Mouse (Mus musculus) lung, embryonic 16.5 days (tissue): ENCODE data around the gene Fto. TPM values are rescaled to one million over a fixed set of nuclear protein-coding genes. Genes with fewer than 3 reads are reported as not detected.

Experiments
- ATAC-seq: fragments of 200-750 bp; cut with Nextera tagmentation; 2 replicates; pipeline ENCODE4 v1.8.0; 2017; ENCODE audit warnings: low read depth, mild to moderate bottlenecking, moderate library complexity
- H3K27ac ChIP-seq: fragments of 300-500 bp; sonication (generic); 2 replicates; pipeline ENCODE4 v1.5.1; 2014; ENCODE audit warnings: mild to moderate bottlenecking, control low read depth, low read length
- H3K27me3 ChIP-seq: fragments of 300-500 bp; sonication (generic); 2 replicates; pipeline ENCODE4 v1.6.1; 2014; ENCODE audit warnings: low read depth, low read length, mixed read lengths; ENCODE audit not compliant: control insufficient read depth, insufficient read depth
- H3K36me3 ChIP-seq: fragments of 300-500 bp; sonication (generic); 2 replicates; pipeline ENCODE4 v1.6.1; 2014; ENCODE audit warnings: low read length; ENCODE audit not compliant: control insufficient read depth, insufficient read depth
- H3K4me1 ChIP-seq: fragments of 300-500 bp; sonication (generic); replicated peaks from 2 replicates; pipeline ENCODE4 v1.6.1; 2014; ENCODE audit warnings: low read length, mixed read lengths; ENCODE audit not compliant: control insufficient read depth, insufficient read depth
- H3K4me2 ChIP-seq: fragments of 300-500 bp; sonication (generic); 2 replicates; pipeline ENCODE4 v1.6.1; 2014; ENCODE audit warnings: low read depth, low read length, control low read depth
- H3K4me3 ChIP-seq: fragments of 300-500 bp; sonication (generic); 2 replicates; pipeline ENCODE4 v1.5.1; 2014; ENCODE audit warnings: mild to moderate bottlenecking, low read length, control low read depth
- H3K9ac ChIP-seq: fragments of 300-500 bp; sonication (generic); 2 replicates; pipeline ENCODE4 v1.6.1; 2014; ENCODE audit warnings: low read length, control low read depth
- H3K9me3 ChIP-seq: fragments of 300-500 bp; sonication (generic); 2 replicates; pipeline ENCODE4 v1.6.1; 2016; ENCODE audit warnings: low read length; ENCODE audit not compliant: control insufficient read depth
- WGBS: fragments of 180-500 bp; shearing (Covaris S2); extraction: QIAGEN DNeasy Blood & Tissue Kit; methylation state at CpG from one replicate; pipeline ENCODE4 v1.1.7; 2014; 5-methylcytosine and 5-hydroxymethylcytosine counted together
- polyA plus RNA-seq: library from polyadenylated mRNA; unstranded; fragments of >200 nt; fragmentation: Nextera tagmentation; extraction: Ambion mirVana; gene quantifications from 2 replicates; pipeline ENCODE4 v1.2.1, GENCODE M21; 2015

Gene Fto
- polyA plus RNA-seq, 1 experiment from 2014 or later = 97.2 TPM

DNA sequence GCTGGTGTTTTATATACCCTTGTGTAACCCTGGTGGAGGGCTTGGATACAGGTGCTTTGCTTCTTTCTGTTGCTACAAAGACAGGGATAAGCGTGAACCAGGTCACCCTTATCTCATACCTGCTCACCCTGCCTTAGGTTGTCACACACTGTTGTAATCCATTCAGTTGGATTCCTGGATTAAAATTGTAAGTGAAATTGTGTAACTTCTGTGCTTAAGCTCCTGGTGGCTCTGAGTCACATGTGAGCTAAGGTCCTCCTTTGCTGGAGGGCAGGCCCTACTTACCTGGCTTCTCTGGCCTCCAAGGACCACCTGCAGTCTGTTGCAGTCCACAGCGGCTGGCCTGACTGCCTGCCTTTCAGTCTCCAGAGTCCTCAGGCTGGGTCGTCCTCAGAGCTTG lies 71.1 kb downstream of the Fto start:
- Histone ChIP-seq H3K27ac (peak overlapping the region; percentile 34), H3K4me1 (peaks cover 36% of the 10 kb centered on the region), H3K4me2 (no peak overlapping the region), H3K9me3 (no peaks in the 10 kb centered on the region), H3K4me3 (no peak overlapping the region), H3K9ac (no peak overlapping the region), H3K27me3 (no peaks in the 10 kb centered on the region), H3K36me3 (no peaks in the 10 kb centered on the region)
- no peak for ATAC-seq
- WGBS = 68% methylated on average over 3 of the region's 3 CpGs

DNA sequence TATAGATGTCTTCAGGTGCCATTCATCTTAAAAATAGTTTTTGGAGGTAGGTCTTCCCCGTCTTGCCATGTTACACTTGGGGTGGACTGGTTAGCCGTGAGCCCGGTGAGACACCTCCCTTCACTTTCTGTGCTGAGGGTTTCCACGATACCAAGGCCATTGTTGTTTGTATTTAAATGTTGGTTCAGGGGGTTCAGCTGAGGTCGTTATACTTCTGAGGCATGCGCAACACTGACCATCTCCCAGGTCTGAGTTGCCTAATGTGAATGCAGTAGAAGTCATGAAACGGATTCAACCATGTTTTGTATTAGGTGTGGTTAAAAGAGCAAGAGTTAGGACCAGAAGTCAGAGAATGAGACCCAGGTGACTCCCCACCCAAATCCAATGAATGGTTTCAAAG lies 72.5 kb downstream of the Fto start:
- H3K4me1 ChIP-seq = peaks cover 36% of the 10 kb centered on the region
- no peaks in the 10 kb centered on the region for H3K9me3 ChIP-seq
- H3K27me3 ChIP-seq = no peaks in the 10 kb centered on the region
- H3K36me3 ChIP-seq = no peaks in the 10 kb centered on the region
- no peak overlapping the region for H3K27ac ChIP-seq
- H3K4me2 ChIP-seq = no peak overlapping the region
- ATAC-seq = no peak
- no peak overlapping the region for H3K4me3 ChIP-seq
- H3K9ac ChIP-seq = no peak overlapping the region
- 88% methylated on average over 7 of the region's 7 CpGs for WGBS

DNA sequence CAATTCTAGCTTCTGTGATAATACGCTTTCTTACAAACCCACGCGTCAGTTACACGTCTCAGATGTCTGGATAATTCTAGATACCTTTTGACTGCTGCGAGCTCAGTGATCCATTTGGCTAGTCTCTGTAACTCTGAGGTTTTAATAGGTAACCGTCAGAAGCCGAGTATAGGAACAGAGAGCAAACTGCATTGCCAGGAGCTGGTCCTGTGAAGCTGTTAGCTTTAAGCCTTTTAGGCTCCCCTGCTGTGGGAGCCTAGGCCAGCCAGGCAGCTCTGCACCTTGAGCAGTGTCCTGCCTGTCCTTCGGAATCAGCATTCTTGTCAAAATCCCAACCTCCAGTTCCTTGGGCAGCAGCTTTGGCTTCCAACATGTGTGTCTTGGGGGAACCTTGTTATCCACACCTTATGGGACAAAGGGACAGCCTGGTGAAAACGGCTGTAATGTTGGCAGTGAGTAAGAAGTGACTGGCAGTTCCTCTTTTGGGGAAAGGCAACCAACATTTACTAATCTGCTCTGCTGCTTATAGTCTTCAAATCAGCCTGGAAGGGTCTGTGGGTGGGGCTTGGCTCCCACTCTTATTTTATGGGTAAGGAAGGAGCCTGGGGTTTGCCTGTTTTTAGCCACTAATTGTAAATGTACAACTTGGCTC lies 77.2 kb downstream of the Fto start:
- H3K9me3 ChIP-seq = no peaks in the 10 kb centered on the region
- no peaks in the 10 kb centered on the region for H3K27me3 ChIP-seq
- H3K9ac ChIP-seq = peak overlapping the region; percentile 11; the same call in 1 of the 2 replicates
- ATAC-seq = no peak
- H3K4me3 ChIP-seq = no peak overlapping the region
- H3K27ac ChIP-seq = peak overlapping the region; percentile 69
- H3K4me2 ChIP-seq = no peak overlapping the region
- H3K4me1 ChIP-seq = peaks cover 38% of the 10 kb centered on the region
- no peaks in the 10 kb centered on the region for H3K36me3 ChIP-seq
- WGBS = 67% methylated on average over 9 of the region's 9 CpGs

DNA sequence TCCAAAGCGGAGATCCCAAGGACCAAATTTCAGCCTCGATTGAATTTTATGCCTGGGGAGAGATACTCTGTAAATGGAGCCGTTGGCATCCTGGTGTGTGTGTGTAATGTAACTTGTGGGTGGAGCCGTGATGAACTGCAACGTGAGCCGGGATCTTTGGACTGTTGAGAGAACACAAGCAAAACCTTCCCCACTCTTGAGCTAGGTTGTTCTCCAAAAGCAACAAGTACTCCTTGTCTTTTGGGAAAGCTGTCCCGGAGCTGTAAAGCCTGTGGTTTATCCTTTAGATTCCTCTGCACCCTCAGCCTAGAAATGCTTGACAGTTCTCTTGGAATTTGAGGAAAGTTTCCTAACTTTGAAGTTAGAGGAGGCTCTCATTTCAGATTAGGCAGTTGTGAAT lies 78.9 kb downstream of the Fto start:
- H3K4me2 ChIP-seq = no peak overlapping the region
- no peaks in the 10 kb centered on the region for H3K27me3 ChIP-seq
- no peaks in the 10 kb centered on the region for H3K36me3 ChIP-seq
- 35% methylated on average over 7 of the region's 7 CpGs for WGBS
- no peak for ATAC-seq
- H3K4me1 ChIP-seq = peaks cover 39% of the 10 kb centered on the region
- H3K9ac ChIP-seq = no peak overlapping the region
- no peaks in the 10 kb centered on the region for H3K9me3 ChIP-seq
- peak overlapping the region; percentile 13 for H3K27ac ChIP-seq
- H3K4me3 ChIP-seq = no peak overlapping the region

DNA sequence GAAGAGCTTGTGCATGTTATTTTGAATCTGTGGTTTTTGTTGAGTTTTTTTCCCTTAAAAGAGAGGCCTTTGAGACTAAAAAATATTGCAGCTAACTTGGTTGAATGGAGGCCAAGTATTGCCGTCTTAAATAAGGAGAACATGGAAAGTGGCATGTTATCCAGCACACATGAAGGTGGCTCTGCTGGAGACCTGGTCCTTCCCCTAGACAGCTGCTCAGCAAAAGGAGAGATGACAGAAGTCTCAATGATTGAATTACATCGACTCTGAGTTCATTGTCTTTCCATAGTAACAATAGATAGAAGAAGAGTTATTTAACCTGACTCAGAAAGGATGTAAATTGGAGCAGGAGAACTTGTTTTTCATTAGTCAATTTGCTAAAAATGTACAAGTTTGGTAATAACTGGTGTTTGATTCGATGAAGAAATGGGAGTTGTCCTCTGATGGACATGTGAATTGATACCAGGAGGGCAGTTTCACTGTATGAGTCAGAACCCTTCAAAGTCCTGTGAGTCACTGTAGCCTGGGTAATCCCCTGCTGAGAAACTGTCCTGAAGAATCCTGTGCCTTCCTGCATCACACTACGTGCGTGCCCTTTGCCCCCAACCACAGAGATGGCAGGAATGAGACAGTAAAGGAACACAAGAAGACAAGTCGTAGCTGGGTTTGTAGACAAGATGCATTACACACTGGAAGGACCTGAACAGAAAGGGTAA lies 82.2 kb downstream of the Fto start:
- Histone ChIP-seq H3K4me2 (no peak overlapping the region), H3K27me3 (no peaks in the 10 kb centered on the region), H3K4me1 (peaks cover 29% of the 10 kb centered on the region), H3K9ac (no peak overlapping the region), H3K36me3 (no peaks in the 10 kb centered on the region), H3K9me3 (no peaks in the 10 kb centered on the region), H3K4me3 (no peak overlapping the region), H3K27ac (no peak overlapping the region)
- 78% methylated on average over 6 of the region's 6 CpGs for WGBS
- no peak for ATAC-seq

DNA sequence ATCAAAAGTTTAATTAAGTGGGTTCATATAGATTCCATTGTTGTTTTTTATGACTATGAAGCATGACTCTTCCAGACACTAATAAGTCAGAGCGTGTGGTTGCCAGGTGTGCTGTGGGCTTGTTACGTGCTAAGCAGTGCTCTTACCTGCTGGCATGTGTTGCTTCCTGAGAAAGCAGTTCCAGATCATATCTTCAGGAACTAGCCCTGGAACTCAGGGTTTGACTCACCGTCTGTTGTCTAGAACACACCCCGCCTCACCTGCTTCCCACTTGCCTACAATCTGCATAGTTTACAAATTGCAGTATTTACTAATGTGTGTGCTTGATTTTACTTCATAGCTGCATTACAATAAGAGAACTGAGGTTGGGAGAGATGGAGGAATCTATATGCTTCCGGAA lies 84.7 kb downstream of the Fto start:
- 89% methylated on average over 5 of the region's 5 CpGs for WGBS
- Histone ChIP-seq H3K27me3 (no peaks in the 10 kb centered on the region), H3K9me3 (no peaks in the 10 kb centered on the region), H3K4me3 (no peak overlapping the region), H3K4me2 (no peak overlapping the region), H3K9ac (no peak overlapping the region), H3K4me1 (peaks cover 16% of the 10 kb centered on the region; the same call in 1 of the 2 replicates), H3K27ac (no peak overlapping the region), H3K36me3 (no peaks in the 10 kb centered on the region)
- ATAC-seq = no peak

DNA sequence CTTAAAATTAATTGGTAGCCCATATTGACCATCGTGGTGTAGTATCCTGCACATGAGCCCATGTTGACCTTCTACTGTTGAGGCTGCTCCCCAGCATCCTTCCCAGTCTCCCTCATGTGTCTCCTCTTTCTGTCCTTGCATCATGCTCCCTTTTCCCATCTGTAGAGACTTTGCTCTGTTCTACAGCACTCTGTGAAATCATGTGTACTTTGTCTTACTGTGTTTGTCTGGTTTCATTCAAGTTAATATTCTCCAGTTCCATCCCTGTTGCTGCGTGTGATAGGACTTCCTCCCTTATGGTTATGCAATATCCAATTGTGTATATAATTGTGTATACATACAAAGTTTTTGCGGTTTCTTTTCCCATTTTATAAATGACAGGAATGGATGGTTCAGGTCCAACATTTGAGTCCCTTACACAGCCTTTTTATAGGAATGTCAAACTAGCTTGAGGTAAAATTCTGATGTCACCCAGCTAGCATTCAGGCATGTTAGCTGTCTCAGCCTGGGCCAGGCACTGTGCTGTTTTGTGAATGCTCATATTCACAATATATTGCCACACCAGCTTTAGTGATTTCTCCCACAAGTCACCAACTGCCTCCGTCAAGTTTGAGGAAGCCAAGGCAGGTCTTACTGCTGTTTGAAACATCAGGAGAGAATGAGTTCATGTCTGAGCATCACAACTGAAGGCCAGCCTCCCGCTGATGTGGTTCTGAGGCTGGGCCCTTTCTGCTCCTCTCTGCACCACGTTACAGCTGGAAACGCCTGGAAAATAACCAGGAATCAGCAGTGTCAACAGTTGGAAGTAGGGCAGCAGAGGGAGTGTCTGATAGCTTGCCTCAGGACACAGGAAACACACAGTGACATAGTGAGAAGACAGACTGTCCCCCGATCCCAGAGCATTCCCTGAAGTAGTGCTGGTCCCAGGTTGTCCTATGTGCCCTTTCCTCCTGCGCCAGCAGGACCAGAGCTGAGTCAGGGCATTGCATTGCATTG lies 90.0 kb downstream of the Fto start:
- no peak for ATAC-seq
- Histone ChIP-seq H3K4me2 (no peak overlapping the region), H3K36me3 (no peaks in the 10 kb centered on the region), H3K4me1 (no peaks in the 10 kb centered on the region), H3K27ac (no peak overlapping the region), H3K27me3 (no peaks in the 10 kb centered on the region), H3K9ac (no peak overlapping the region), H3K4me3 (no peak overlapping the region), H3K9me3 (no peaks in the 10 kb centered on the region)
- 75% methylated on average over 9 of the region's 9 CpGs for whole genome bisulfite sequencing

DNA sequence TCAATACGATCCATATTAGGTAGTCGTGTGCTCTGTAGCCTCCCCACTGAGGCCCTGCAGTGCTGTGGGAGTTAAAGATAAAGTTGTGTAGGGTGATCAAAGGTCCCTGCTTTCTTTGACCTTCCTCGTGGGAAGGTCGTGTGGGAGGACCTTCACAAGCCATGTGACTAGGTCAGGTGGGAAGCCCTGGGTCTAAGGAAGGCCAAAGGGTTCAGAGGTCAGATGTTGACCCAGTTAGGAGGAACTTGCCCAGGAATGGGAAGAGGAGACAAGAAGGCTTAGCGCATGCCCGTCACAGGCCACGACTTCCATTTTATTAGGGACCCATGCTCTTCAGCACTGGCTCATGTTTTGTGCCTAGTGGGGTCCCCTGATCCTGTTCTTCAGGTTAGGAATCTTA lies 91.0 kb downstream of the Fto start:
- peaks cover 2% of the 10 kb centered on the region; the same call in 1 of the 2 replicates for H3K36me3 ChIP-seq
- H3K27ac ChIP-seq = no peak overlapping the region
- H3K4me1 ChIP-seq = no peaks in the 10 kb centered on the region
- H3K4me2 ChIP-seq = no peak overlapping the region
- no peak overlapping the region for H3K4me3 ChIP-seq
- no peaks in the 10 kb centered on the region for H3K9me3 ChIP-seq
- no peaks in the 10 kb centered on the region for H3K27me3 ChIP-seq
- whole genome bisulfite sequencing = 92% methylated on average over 7 of the region's 7 CpGs
- no peak overlapping the region for H3K9ac ChIP-seq
- no peak for ATAC-seq

DNA sequence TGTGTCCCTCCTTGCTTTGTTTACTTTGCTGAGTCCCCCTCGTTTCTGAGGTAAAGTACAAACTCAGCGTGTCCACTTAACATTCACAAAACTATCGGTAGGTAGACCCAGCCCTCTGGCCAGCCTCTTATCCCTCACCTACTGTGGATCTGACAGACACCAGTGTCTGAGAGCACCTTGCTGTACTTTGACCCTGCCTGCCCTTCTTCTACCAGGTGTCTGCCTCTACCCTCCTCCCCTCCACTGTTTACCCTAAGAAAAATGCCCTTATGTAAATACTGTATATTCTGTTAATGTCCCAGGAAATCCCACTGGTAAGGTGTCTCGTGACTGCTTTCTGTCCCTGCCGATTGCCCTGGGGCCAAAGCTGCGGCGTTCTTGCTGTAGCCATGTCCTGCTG lies 91.8 kb downstream of the Fto start:
- H3K36me3 ChIP-seq = peaks cover 6% of the 10 kb centered on the region
- no peak for ATAC-seq
- H3K9ac ChIP-seq = no peak overlapping the region
- no peaks in the 10 kb centered on the region for H3K27me3 ChIP-seq
- 74% methylated on average over 7 of the region's 7 CpGs for WGBS
- no peak overlapping the region for H3K4me3 ChIP-seq
- no peaks in the 10 kb centered on the region for H3K9me3 ChIP-seq
- no peak overlapping the region for H3K4me2 ChIP-seq
- H3K4me1 ChIP-seq = no peaks in the 10 kb centered on the region
- H3K27ac ChIP-seq = no peak overlapping the region
